Mouse (Mus musculus): Measurements from ENCODE around the gene Slc4a5. TPM values are rescaled to one million over a fixed set of nuclear protein-coding genes. Genes with fewer than 3 reads are reported as not detected.

Gene Slc4a5
- polyA plus RNA-seq, 1 experiment from 2014 or later = 0.30 TPM

- Histone ChIP-seq H3K9ac (ENCODE audit: low read length) (no peak overlapping the region), H3K4me3 (replicated peaks; ENCODE audit: low read length) (no peak overlapping the region), H3K4me1 (ENCODE audit: control insufficient read depth, insufficient read depth, low read length) (peaks cover 7% of the 10 kb centered on the region), H3K4me2 (ENCODE audit: low read depth, low read length) (no peak overlapping the region), H3K9me3 (replicated peaks; ENCODE audit: control insufficient read depth, low read length) (no peaks in the 10 kb centered on the region), H3K27me3 (ENCODE audit: control insufficient read depth, insufficient read depth, low read length) (no peaks in the 10 kb centered on the region), H3K36me3 (ENCODE audit: control insufficient read depth, insufficient read depth, low read length) (no peaks in the 10 kb centered on the region), H3K27ac (ENCODE audit: low read length) (0 out of 2 replicates have a peak overlapping the region, but pooled peaks have one; percentile 16)
- no peak for ATAC-seq (ENCODE audit: insufficient read depth, low FRiP score)
- WGBS = 92% methylated on average over 2 of the region's 2 CpGs
Observed at GRCm38 (mm10) chr6:83208050-83208400, 11.6 kb upstream of the Slc4a5 start.

DNA sequence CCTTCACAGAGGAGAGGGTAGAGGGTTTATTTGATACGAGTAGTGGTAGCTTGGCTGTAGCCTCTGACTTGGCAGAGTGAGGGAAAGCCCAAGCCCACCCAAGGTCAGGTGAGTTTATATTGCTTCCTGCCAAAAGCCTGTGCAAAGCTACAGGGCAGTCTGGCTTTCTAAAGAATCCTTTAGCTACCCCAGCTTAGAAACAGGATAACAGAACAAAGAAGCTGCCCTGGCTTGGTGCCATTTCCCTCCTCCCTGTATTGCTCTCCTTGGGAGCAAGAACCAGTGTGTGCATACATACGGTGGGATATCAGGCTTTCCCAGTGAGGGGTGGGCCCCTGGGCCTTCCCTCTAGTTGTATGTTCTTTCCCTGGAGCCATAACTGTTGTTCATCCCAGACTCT, 9.1 kb upstream of the Slc4a5 start:
- no peak overlapping the region for H3K4me2 ChIP-seq (ENCODE audit: low read depth, low read length)
- H3K27me3 ChIP-seq (ENCODE audit: control insufficient read depth, insufficient read depth, low read length) = no peaks in the 10 kb centered on the region
- no peak for ATAC-seq (ENCODE audit: insufficient read depth, low FRiP score)
- no peak overlapping the region for H3K27ac ChIP-seq (ENCODE audit: low read length)
- H3K4me1 ChIP-seq (ENCODE audit: control insufficient read depth, insufficient read depth, low read length) = peaks cover 7% of the 10 kb centered on the region
- no peak overlapping the region for H3K9ac ChIP-seq (ENCODE audit: low read length)
- no peaks in the 10 kb centered on the region for H3K36me3 ChIP-seq (ENCODE audit: control insufficient read depth, insufficient read depth, low read length)
- no peak overlapping the region for H3K4me3 ChIP-seq (replicated peaks; ENCODE audit: low read length)
- no peaks in the 10 kb centered on the region for H3K9me3 ChIP-seq (replicated peaks; ENCODE audit: control insufficient read depth, low read length)
- 25% methylated on average over 2 of the region's 2 CpGs for WGBS

GRCm38 (mm10) chr6:83211526-83211925, 8.1 kb upstream of the Slc4a5 start:
- Histone ChIP-seq H3K4me3 (replicated peaks; ENCODE audit: low read length) (no peak overlapping the region), H3K4me1 (ENCODE audit: control insufficient read depth, insufficient read depth, low read length) (peaks cover 7% of the 10 kb centered on the region), H3K9me3 (replicated peaks; ENCODE audit: control insufficient read depth, low read length) (no peaks in the 10 kb centered on the region), H3K4me2 (ENCODE audit: low read depth, low read length) (no peak overlapping the region), H3K36me3 (ENCODE audit: control insufficient read depth, insufficient read depth, low read length) (no peaks in the 10 kb centered on the region), H3K9ac (ENCODE audit: low read length) (no peak overlapping the region), H3K27me3 (ENCODE audit: control insufficient read depth, insufficient read depth, low read length) (no peaks in the 10 kb centered on the region), H3K27ac (ENCODE audit: low read length) (no peak overlapping the region)
- ATAC-seq (ENCODE audit: insufficient read depth, low FRiP score) = no peak
- WGBS = 25% methylated on average over 5 of the region's 5 CpGs

DNA sequence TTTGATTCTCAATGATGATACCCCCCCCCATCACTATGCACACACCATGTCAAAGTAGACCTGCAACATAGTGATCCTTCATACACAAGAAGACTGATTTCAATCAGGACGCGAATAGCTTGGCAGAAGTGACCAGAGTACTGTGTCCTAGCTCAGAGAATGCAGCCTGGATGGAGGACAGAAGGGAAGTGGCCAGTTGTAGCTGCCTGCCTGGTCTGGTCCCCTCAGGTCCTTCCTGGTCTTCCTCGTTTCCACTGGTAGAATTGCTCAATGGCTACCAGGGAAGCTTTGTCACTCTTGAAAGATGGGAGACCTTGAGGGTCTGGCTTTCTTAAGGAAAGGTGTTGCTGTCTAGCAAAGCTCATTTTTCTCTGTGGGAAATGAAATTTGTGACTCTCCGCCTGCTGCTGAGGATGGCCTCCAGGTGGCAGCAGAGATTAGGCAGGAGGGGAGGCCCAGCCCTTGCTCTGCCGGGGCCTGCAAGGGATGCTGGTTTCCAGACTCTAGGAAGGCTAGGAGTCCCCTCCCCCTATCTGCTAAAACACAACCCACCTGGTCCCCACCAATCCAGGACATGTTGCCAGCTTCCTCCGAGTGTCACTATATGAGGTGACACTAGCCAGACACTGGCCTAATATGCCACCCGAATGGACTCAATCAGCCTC, 4.5 kb upstream of the Slc4a5 start:
- WGBS = 9% methylated on average over 7 of the region's 7 CpGs
- Histone ChIP-seq H3K27ac (ENCODE audit: low read length) (no peak overlapping the region), H3K9me3 (replicated peaks; ENCODE audit: control insufficient read depth, low read length) (no peaks in the 10 kb centered on the region), H3K36me3 (ENCODE audit: control insufficient read depth, insufficient read depth, low read length) (no peaks in the 10 kb centered on the region), H3K9ac (ENCODE audit: low read length) (no peak overlapping the region; the same call in 1 of the 2 replicates), H3K4me3 (replicated peaks; ENCODE audit: low read length) (no peak overlapping the region), H3K27me3 (ENCODE audit: control insufficient read depth, insufficient read depth, low read length) (no peaks in the 10 kb centered on the region), H3K4me1 (ENCODE audit: control insufficient read depth, insufficient read depth, low read length) (peaks cover 7% of the 10 kb centered on the region), H3K4me2 (ENCODE audit: low read depth, low read length) (no peak overlapping the region)
- ATAC-seq (ENCODE audit: insufficient read depth, low FRiP score) = peak; percentile 76

- no peaks in the 10 kb centered on the region for H3K36me3 ChIP-seq (ENCODE audit: control insufficient read depth, insufficient read depth, low read length)
- H3K9ac ChIP-seq (ENCODE audit: low read length) = no peak overlapping the region
- 36% methylated on average over 2 of the region's 2 CpGs for WGBS
- H3K27me3 ChIP-seq (ENCODE audit: control insufficient read depth, insufficient read depth, low read length) = no peaks in the 10 kb centered on the region
- H3K4me1 ChIP-seq (ENCODE audit: control insufficient read depth, insufficient read depth, low read length) = no peaks in the 10 kb centered on the region
- H3K27ac ChIP-seq (ENCODE audit: low read length) = no peak overlapping the region
- no peaks in the 10 kb centered on the region for H3K9me3 ChIP-seq (replicated peaks; ENCODE audit: control insufficient read depth, low read length)
- H3K4me2 ChIP-seq (ENCODE audit: low read depth, low read length) = no peak overlapping the region
- ATAC-seq (ENCODE audit: insufficient read depth, low FRiP score) = no peak
- H3K4me3 ChIP-seq (replicated peaks; ENCODE audit: low read length) = no peak overlapping the region
Observed at GRCm38 (mm10) chr6:83231486-83231885, 11.9 kb downstream of the Slc4a5 start.

GRCm38 (mm10) chr6:83233306-83233705, 13.7 kb downstream of the Slc4a5 start:
- peaks cover 5% of the 10 kb centered on the region; the same call in 1 of the 2 replicates for H3K4me1 ChIP-seq (ENCODE audit: control insufficient read depth, insufficient read depth, low read length)
- no peak overlapping the region for H3K27ac ChIP-seq (ENCODE audit: low read length)
- no peak overlapping the region for H3K9ac ChIP-seq (ENCODE audit: low read length)
- H3K36me3 ChIP-seq (ENCODE audit: control insufficient read depth, insufficient read depth, low read length) = no peaks in the 10 kb centered on the region
- H3K27me3 ChIP-seq (ENCODE audit: control insufficient read depth, insufficient read depth, low read length) = no peaks in the 10 kb centered on the region
- no peak overlapping the region for H3K4me3 ChIP-seq (replicated peaks; ENCODE audit: low read length)
- 91% methylated on average over 4 of the region's 4 CpGs for WGBS
- H3K4me2 ChIP-seq (ENCODE audit: low read depth, low read length) = no peak overlapping the region
- H3K9me3 ChIP-seq (replicated peaks; ENCODE audit: control insufficient read depth, low read length) = no peaks in the 10 kb centered on the region
- no peak for ATAC-seq (ENCODE audit: insufficient read depth, low FRiP score)

DNA sequence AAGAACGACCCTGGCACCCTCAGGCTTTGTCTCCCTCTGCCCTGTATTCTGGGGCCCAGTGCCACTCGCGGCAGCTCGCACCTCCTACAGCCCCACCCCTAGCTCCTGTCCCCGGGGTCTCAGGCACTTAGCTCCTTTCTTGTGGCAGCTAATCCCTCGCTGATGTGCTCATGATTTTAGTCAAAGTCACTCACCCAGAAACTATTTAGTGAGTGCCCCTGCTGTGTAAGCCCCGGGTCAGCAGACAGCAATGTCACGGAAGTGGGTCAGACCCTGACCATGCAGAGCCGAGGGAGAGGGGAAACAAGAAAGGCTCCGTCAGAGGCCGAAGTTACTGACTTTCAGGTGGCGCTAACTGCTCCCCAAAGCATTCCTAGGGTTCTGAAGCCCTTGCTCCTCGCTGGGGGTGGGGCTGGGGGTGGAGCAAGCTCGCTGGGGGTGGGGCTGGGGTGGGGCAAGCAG, 14.7 kb downstream of the Slc4a5 start:
- Histone ChIP-seq H3K27ac (ENCODE audit: low read length) (no peak overlapping the region), H3K4me2 (ENCODE audit: low read depth, low read length) (peak overlapping the region; percentile 37), H3K9me3 (replicated peaks; ENCODE audit: control insufficient read depth, low read length) (no peaks in the 10 kb centered on the region), H3K9ac (ENCODE audit: low read length) (no peak overlapping the region), H3K4me3 (replicated peaks; ENCODE audit: low read length) (no peak overlapping the region), H3K4me1 (ENCODE audit: control insufficient read depth, insufficient read depth, low read length) (peaks cover 5% of the 10 kb centered on the region; the same call in 1 of the 2 replicates), H3K27me3 (ENCODE audit: control insufficient read depth, insufficient read depth, low read length) (no peaks in the 10 kb centered on the region), H3K36me3 (ENCODE audit: control insufficient read depth, insufficient read depth, low read length) (no peaks in the 10 kb centered on the region)
- WGBS = 6% methylated on average over 14 of the region's 14 CpGs
- no peak; the same call in 1 of the 2 replicates for ATAC-seq (ENCODE audit: insufficient read depth, low FRiP score)

- Histone ChIP-seq H3K4me3 (replicated peaks; ENCODE audit: low read length) (no peak overlapping the region), H3K9ac (ENCODE audit: low read length) (no peak overlapping the region)
- peak; percentile 58; the same call in 1 of the 2 replicates for ATAC-seq (ENCODE audit: insufficient read depth, low FRiP score)
Observed at GRCm38 (mm10) chr6:83237123-83237522, 17.5 kb downstream of the Slc4a5 start.

DNA sequence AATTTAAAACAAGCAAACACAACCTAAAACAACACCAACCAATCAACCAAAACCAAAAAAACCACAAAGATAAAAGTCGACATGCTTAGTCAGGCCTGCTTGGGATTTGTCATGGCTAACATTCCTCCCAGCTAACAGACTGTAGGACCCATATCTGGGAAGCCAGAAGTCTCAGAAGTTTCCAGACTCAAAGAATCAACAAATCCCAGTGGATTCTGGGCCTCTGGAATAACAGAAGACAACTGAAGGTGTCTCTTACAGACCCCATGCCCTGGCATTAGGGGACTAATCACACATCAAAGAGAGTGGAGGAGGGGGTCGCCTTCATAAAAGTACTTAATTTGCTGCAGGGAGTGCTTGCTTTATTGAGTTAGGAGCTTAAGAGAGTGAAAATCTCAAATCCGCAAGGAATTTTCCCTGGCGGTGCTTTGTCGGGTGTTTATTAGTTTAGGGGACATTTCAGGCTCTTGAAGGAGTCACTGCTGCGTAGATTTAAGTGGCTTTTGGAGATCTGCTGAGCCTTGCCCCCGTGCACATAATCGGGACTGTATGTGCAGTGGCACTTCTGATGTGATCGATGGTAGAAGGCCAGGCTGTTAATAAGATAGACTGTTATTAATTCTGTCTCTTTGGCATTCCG, 24.9 kb downstream of the Slc4a5 start:
- ATAC-seq (ENCODE audit: insufficient read depth, low FRiP score) = no peak
- WGBS = 40% methylated on average over 10 of the region's 10 CpGs
- H3K27ac ChIP-seq (ENCODE audit: low read length) = no peak overlapping the region
- no peak overlapping the region for H3K4me3 ChIP-seq (replicated peaks; ENCODE audit: low read length)
- no peak overlapping the region for H3K4me2 ChIP-seq (ENCODE audit: low read depth, low read length)
- no peak overlapping the region for H3K9ac ChIP-seq (ENCODE audit: low read length)
- H3K27me3 ChIP-seq (ENCODE audit: control insufficient read depth, insufficient read depth, low read length) = no peaks in the 10 kb centered on the region
- H3K9me3 ChIP-seq (replicated peaks; ENCODE audit: control insufficient read depth, low read length) = no peaks in the 10 kb centered on the region
- H3K36me3 ChIP-seq (ENCODE audit: control insufficient read depth, insufficient read depth, low read length) = no peaks in the 10 kb centered on the region
- no peaks in the 10 kb centered on the region for H3K4me1 ChIP-seq (ENCODE audit: control insufficient read depth, insufficient read depth, low read length)

More at GRCm38 (mm10) chr6:83237123-83237522, 17.5 kb downstream of the Slc4a5 start:
- Histone ChIP-seq H3K27ac (ENCODE audit: low read length) (no peak overlapping the region), H3K4me2 (ENCODE audit: low read depth, low read length) (peak overlapping the region; percentile 24; the same call in 1 of the 2 replicates), H3K9me3 (replicated peaks; ENCODE audit: control insufficient read depth, low read length) (no peaks in the 10 kb centered on the region), H3K4me1 (ENCODE audit: control insufficient read depth, insufficient read depth, low read length) (peaks cover 5% of the 10 kb centered on the region; the same call in 1 of the 2 replicates), H3K36me3 (ENCODE audit: control insufficient read depth, insufficient read depth, low read length) (no peaks in the 10 kb centered on the region), H3K27me3 (ENCODE audit: control insufficient read depth, insufficient read depth, low read length) (no peaks in the 10 kb centered on the region)
- WGBS = 2% methylated on average over 9 of the region's 9 CpGs

Data from stomach, embryonic 16.5 days (tissue).